22 mouse cellular contexts compared by ENCODE assay signal in genomic region chr8:70194191-70194590, GRCm38 (mm10). TPM values are rescaled to one million over a fixed set of nuclear protein-coding genes. Genes with fewer than 3 reads are reported as not detected.
DNase-seq lines count a peak whose midpoint lies in the region; ATAC-seq and TF ChIP-seq lines count a peak whose summit lies in the region.
"Had no signal": no experiment of that assay in that cellular context is flagged by ENCODE, and none has a peak within 500 bp of the region (broad histone marks: within the 10 kb centered on the region; RNA-seq: fewer than 3 reads in every experiment).

No protein-coding gene starts in this region.

- no peak for ATAC-seq in kidney, embryonic 14.5 days (ENCODE audit: low FRiP score, low TSS enrichment)
- no peak for ATAC-seq in lung, postnatal 0 days
- ATAC-seq: activated CD4-positive, CD25-positive, alpha-beta regulatory T cell, adult 4 months; forebrain, embryonic 15.5 days; hindbrain, embryonic 16.5 days; inflammation-experienced regulatory T-cells, adult 6 months; Patski had no signal

- 69% methylated on average over 3 of the region's 3 CpGs for WGBS in kidney, adult 2 months
- 88% methylated on average over 3 of the region's 3 CpGs for WGBS in kidney, embryonic 14.5 days
- WGBS in lung, postnatal 0 days: 53% methylated on average over 3 of the region's 3 CpGs

- peak overlapping the region; percentile 80; the same call in 1 of the 2 replicates for H3K27ac ChIP-seq in kidney, adult 2 months (ENCODE audit: insufficient read depth, low read depth, low read length)
- H3K27ac ChIP-seq in kidney, embryonic 14.5 days (ENCODE audit: low read depth, low read length): no peak overlapping the region
- no peak overlapping the region for H3K27ac ChIP-seq in lung, postnatal 0 days (ENCODE audit: low read length)
- H3K27ac ChIP-seq: embryonic facial prominence, embryonic 12.5 days; forebrain, embryonic 15.5 days; heart, embryonic 15.5 days had no signal

- no peak overlapping the region for H3K4me2 ChIP-seq in kidney, embryonic 14.5 days (replicated peaks; ENCODE audit: low read depth, low read length)
- no peak overlapping the region for H3K4me2 ChIP-seq in lung, postnatal 0 days (replicated peaks; ENCODE audit: low read depth, low read length)
- H3K4me2 ChIP-seq: embryonic facial prominence, embryonic 12.5 days; forebrain, embryonic 15.5 days; heart, embryonic 11.5 days; heart, embryonic 15.5 days had no signal

- H3K4me3 ChIP-seq in kidney, adult 2 months (ENCODE audit: insufficient read depth, low read depth, low read length): no peak overlapping the region
- H3K4me3 ChIP-seq in kidney, embryonic 14.5 days (ENCODE audit: low read length): no peak overlapping the region
- no peak overlapping the region for H3K4me3 ChIP-seq in lung, postnatal 0 days (ENCODE audit: low read depth, low read length)
- H3K4me3 ChIP-seq: embryonic facial prominence, embryonic 12.5 days; forebrain, embryonic 15.5 days; heart, adult 2 months; heart, embryonic 15.5 days had no signal

- TF ChIP-seq POLR2A in kidney, adult 2 months (IDR thresholded peaks at IDR 0.05; ENCODE audit: low read depth, low read length): no peak

- no peak for TF ChIP-seq EP300 in lung, postnatal 0 days (IDR thresholded peaks at IDR 0.05)

- no peaks in the 10 kb centered on the region for H3K9me3 ChIP-seq in kidney, embryonic 14.5 days (ENCODE audit: control insufficient read depth, low read length)
- H3K9me3 ChIP-seq in lung, postnatal 0 days (ENCODE audit: low read length): no peaks in the 10 kb centered on the region
- H3K9me3 ChIP-seq: embryonic facial prominence, embryonic 12.5 days; forebrain, embryonic 15.5 days; heart, embryonic 15.5 days had no signal

- H3K4me1 ChIP-seq in kidney, adult 2 months (ENCODE audit: control insufficient read depth, insufficient read depth, low read length): peaks cover 31% of the 10 kb centered on the region
- no peaks in the 10 kb centered on the region for H3K4me1 ChIP-seq in kidney, embryonic 14.5 days (ENCODE audit: control insufficient read depth, insufficient read depth, low read length)
- H3K4me1 ChIP-seq in lung, postnatal 0 days (ENCODE audit: insufficient read depth, low read depth, low read length): no peaks in the 10 kb centered on the region
- H3K4me1 ChIP-seq: embryonic facial prominence, embryonic 12.5 days; forebrain, embryonic 15.5 days; heart, embryonic 15.5 days had no signal

- no peak for TF ChIP-seq CTCF in kidney, adult 2 months (conservative IDR thresholded peaks at IDR 0.05; ENCODE audit: insufficient read depth, insufficient read length, low read depth, low read length)
- TF ChIP-seq CTCF in lung, postnatal 0 days (IDR thresholded peaks at IDR 0.05): no peak

- peaks cover 1% of the 10 kb centered on the region; the same call in 1 of the 2 replicates for H3K36me3 ChIP-seq in kidney, adult 2 months (ENCODE audit: control insufficient read depth, insufficient read depth, low read length)
- H3K36me3 ChIP-seq in kidney, embryonic 14.5 days (ENCODE audit: control insufficient read depth, insufficient read depth, low read length): no peaks in the 10 kb centered on the region
- H3K36me3 ChIP-seq in lung, postnatal 0 days (ENCODE audit: insufficient read depth, low read length): no peaks in the 10 kb centered on the region
- H3K36me3 ChIP-seq: embryonic facial prominence, embryonic 12.5 days; forebrain, embryonic 15.5 days; heart, embryonic 15.5 days had no signal

- H3K9ac ChIP-seq in kidney, embryonic 14.5 days (ENCODE audit: low read depth, low read length): no peak overlapping the region
- no peak overlapping the region for H3K9ac ChIP-seq in lung, postnatal 0 days (replicated peaks; ENCODE audit: low read depth)
- H3K9ac ChIP-seq: embryonic facial prominence, embryonic 12.5 days; forebrain, embryonic 15.5 days; heart, embryonic 15.5 days had no signal

- peak; percentile 30 for DNase-seq in adrenal gland, postnatal 14 days
- DNase-seq in adrenal gland, adult 18-20 months (ENCODE audit: low spot score in 2 of 2): no peak
- peak; percentile 35 for DNase-seq in kidney, adult 2 months
- DNase-seq in lung, postnatal 36 days: peak; percentile 36
- DNase-seq in lung, postnatal 0 days (ENCODE audit: low spot score): no peak
- DNase-seq in left cerebral cortex, adult 18-20 months (ENCODE audit: low spot score in 2 of 2): no peak
- DNase-seq: cerebellum, adult 11-12 months; cerebellum, adult 9-10 months; cerebellum, postnatal 25 days; gastrocnemius, postnatal 14 days; heart, adult 2 months; heart, postnatal 14 days had no signal

- H3K27me3 ChIP-seq in kidney, adult 2 months (replicated peaks; ENCODE audit: control insufficient read depth, insufficient read depth, low read length): no peaks in the 10 kb centered on the region
- H3K27me3 ChIP-seq in kidney, embryonic 14.5 days (ENCODE audit: control insufficient read depth, insufficient read depth, low read length): no peaks in the 10 kb centered on the region
- no peaks in the 10 kb centered on the region for H3K27me3 ChIP-seq in lung, postnatal 0 days (replicated peaks; ENCODE audit: insufficient read depth, low read length)
- H3K27me3 ChIP-seq: CH12.LX; embryonic facial prominence, embryonic 12.5 days; forebrain, embryonic 15.5 days; heart, embryonic 15.5 days; Patski had no signal

RNA-seq across cellular contexts. Expression of gene Slc25a42, which starts 17.9 kb away (rescaled TPM):
- 132 and 144 TPM in 2 replicates for total RNA-seq in adrenal gland, postnatal 14 days (2021)
- 10 to 100 TPM; 34.0 to 41.4 TPM for total RNA-seq in adrenal gland, adult 18-20 months (2021)
- polyA plus RNA-seq in kidney, adult 2 months (2012; rRNA removed): 129 and 132 TPM in 2 replicates
- polyA plus RNA-seq in kidney, embryonic 14.5 days (2014; fragmentation: Nextera tagmentation; extraction: Ambion mirVana): 2.1 and 3.0 TPM in 2 replicates
- 4.0 and 4.3 TPM in 2 replicates for polyA plus RNA-seq in lung, postnatal 0 days (2015; fragmentation: Nextera tagmentation; extraction: Ambion mirVana)
- total RNA-seq in left cerebral cortex, adult 18-20 months (2021): 10 to 100 TPM; 36.0 to 37.8 TPM

RNA-seq across cellular contexts. Expression of gene Tmem161a, which starts 22.0 kb away (rescaled TPM):
- total RNA-seq in adrenal gland, postnatal 14 days (2021): 48.9 and 50.7 TPM in 2 replicates
- 10 to 100 TPM; 68.0 to 84.2 TPM for total RNA-seq in adrenal gland, adult 18-20 months (2021)
- 85.2 and 115 TPM in 2 replicates for polyA plus RNA-seq in kidney, adult 2 months (2012; rRNA removed)
- polyA plus RNA-seq in kidney, embryonic 14.5 days (2014; fragmentation: Nextera tagmentation; extraction: Ambion mirVana): 43.6 and 47.5 TPM in 2 replicates
- polyA plus RNA-seq in lung, postnatal 0 days (2015; fragmentation: Nextera tagmentation; extraction: Ambion mirVana): 45.0 and 45.8 TPM in 2 replicates
- 10 to 100 TPM; 45.2 to 46.2 TPM for total RNA-seq in left cerebral cortex, adult 18-20 months (2021)

RNA-seq across cellular contexts. Expression of gene Sugp2, which starts 39.8 kb away (rescaled TPM):
- 30.9 and 31.5 TPM in 2 replicates for total RNA-seq in adrenal gland, postnatal 14 days (2021)
- 10 to 100 TPM; 31.4 to 33.7 TPM for total RNA-seq in adrenal gland, adult 18-20 months (2021)
- polyA plus RNA-seq in kidney, adult 2 months (2012; rRNA removed): 18.9 and 20.2 TPM in 2 replicates
- 23.7 and 33.0 TPM in 2 replicates for polyA plus RNA-seq in kidney, embryonic 14.5 days (2014; fragmentation: Nextera tagmentation; extraction: Ambion mirVana)
- polyA plus RNA-seq in lung, postnatal 0 days (2015; fragmentation: Nextera tagmentation; extraction: Ambion mirVana): 12.3 and 13.6 TPM in 2 replicates
- 100 to 1,000 TPM in 1 of 2 experiments, 10 to 100 TPM in 1; 97.3 to 109 TPM for total RNA-seq in left cerebral cortex, adult 18-20 months (2021)

RNA-seq across cellular contexts. Expression of gene Armc6, which starts 40.1 kb away (rescaled TPM):
- 11.3 and 13.4 TPM in 2 replicates for total RNA-seq in adrenal gland, postnatal 14 days (2021)
- total RNA-seq in adrenal gland, adult 18-20 months (2021): 10 to 100 TPM; 10.9 to 13.6 TPM
- 14.2 and 14.4 TPM in 2 replicates for polyA plus RNA-seq in kidney, adult 2 months (2012; rRNA removed)
- polyA plus RNA-seq in kidney, embryonic 14.5 days (2014; fragmentation: Nextera tagmentation; extraction: Ambion mirVana): 23.2 and 24.8 TPM in 2 replicates
- 10.4 and 11.9 TPM in 2 replicates for polyA plus RNA-seq in lung, postnatal 0 days (2015; fragmentation: Nextera tagmentation; extraction: Ambion mirVana)
- total RNA-seq in left cerebral cortex, adult 18-20 months (2021): 10 to 100 TPM; 37.0 to 42.1 TPM

RNA-seq across cellular contexts. Expression of gene Mef2b, which starts 54.7 kb away (rescaled TPM):
- 0.41 and 0.56 TPM in 2 replicates for total RNA-seq in adrenal gland, postnatal 14 days (2021)
- under 1 TPM; 0.48 to 0.99 TPM for total RNA-seq in adrenal gland, adult 18-20 months (2021)
- polyA plus RNA-seq in kidney, adult 2 months (2012; rRNA removed): 0.10 and 0.16 TPM in 2 replicates
- 0.30 and 0.97 TPM in 2 replicates for polyA plus RNA-seq in kidney, embryonic 14.5 days (2014; fragmentation: Nextera tagmentation; extraction: Ambion mirVana)
- 0.11 and 0.29 TPM in 2 replicates for polyA plus RNA-seq in lung, postnatal 0 days (2015; fragmentation: Nextera tagmentation; extraction: Ambion mirVana)
- total RNA-seq in left cerebral cortex, adult 18-20 months (2021): not detected
- polyA plus RNA-seq: activated CD4-positive, CD25-positive, alpha-beta regulatory T cell, adult 4 months had no signal

Comparison
In these comparisons a context has a peak if more than half of its experiments do, and no peak if none do; other contexts are left out.
1. DNase-seq: peak in adrenal gland, postnatal 14 days (single experiment), kidney, adult 2 months (single experiment) and lung, postnatal 36 days (single experiment); none in adrenal gland, adult 18-20 months (0 of 2), lung, postnatal 0 days (single experiment) and left cerebral cortex, adult 18-20 months (0 of 2).